Mouse (Mus musculus) MEL (cell line): Measurements from ENCODE around the gene Clic1.

Source experiments
- CTCF ChIP-seq, 3 experiments: IDR thresholded peaks in 2 of 3; conservative IDR thresholded peaks in 1 of 3; 2 replicates each; pipeline ENCODE4 v1.5.1; 2011 to 2012; ENCODE audit warnings: low read length in 3 of 3, low read depth in 2 of 3, mild to moderate bottlenecking in 2 of 3, improper control_type of control experiment in 1 of 3, inconsistent platforms in 1 of 3, mixed read lengths in 1 of 3, moderate library complexity in 1 of 3; ENCODE audit not compliant: control insufficient read depth in 1 of 3, insufficient read depth in 1 of 3, poor library complexity in 1 of 3, severe bottlenecking in 1 of 3
- E2F4 ChIP-seq: IDR thresholded peaks from 2 replicates; pipeline ENCODE4 v1.6.1; 2011; ENCODE audit warnings: low read depth, low read length, improper control_type of control experiment, borderline replicate concordance
- EP300 ChIP-seq, 2 experiments: IDR thresholded peaks; 2 replicates each; pipeline ENCODE4 v1.6.1; 2011; ENCODE audit warnings: improper control_type of control experiment in 2 of 2, low read length in 2 of 2, low read depth in 1 of 2, mild to moderate bottlenecking in 1 of 2
- MAFK ChIP-seq: IDR thresholded peaks from 2 replicates; pipeline ENCODE4 v1.6.1; 2011; ENCODE audit warnings: low read depth, mild to moderate bottlenecking, low read length, improper control_type of control experiment, borderline replicate concordance
- NELFE ChIP-seq: IDR thresholded peaks from 2 replicates; pipeline ENCODE4 v1.6.1; 2011; ENCODE audit warnings: low read depth, low read length, improper control_type of control experiment
- NRF1 ChIP-seq: IDR thresholded peaks from 2 replicates; pipeline ENCODE4 v1.6.1; 2014; ENCODE audit warnings: low read depth, mild to moderate bottlenecking, inconsistent platforms, low read length, improper control_type of control experiment, moderate library complexity; ENCODE audit not compliant: poor library complexity, insufficient read depth, severe bottlenecking
- POLR2A ChIP-seq, 2 experiments: IDR thresholded peaks; 2 replicates each; pipeline ENCODE4 v1.6.1; 2011 to 2012; ENCODE audit warnings: low read length in 2 of 2, mild to moderate bottlenecking in 2 of 2, control low read depth in 1 of 2, improper control_type of control experiment in 1 of 2, low read depth in 1 of 2, moderate library complexity in 1 of 2; ENCODE audit not compliant: control insufficient read depth in 1 of 2, insufficient read depth in 1 of 2, poor library complexity in 1 of 2
- RCOR1 ChIP-seq: IDR thresholded peaks from 2 replicates; pipeline ENCODE4 v1.6.1; 2012; ENCODE audit warnings: low read depth, mild to moderate bottlenecking, inconsistent platforms, low read length, improper control_type of control experiment
- UBTF ChIP-seq: IDR thresholded peaks from 2 replicates; pipeline ENCODE4 v1.6.1; 2012; ENCODE audit warnings: low read depth, mild to moderate bottlenecking, inconsistent platforms, low read length, improper control_type of control experiment, moderate library complexity, borderline replicate concordance; ENCODE audit not compliant: insufficient read depth
- ZMIZ1 ChIP-seq: IDR thresholded peaks from 2 replicates; pipeline ENCODE4 v1.6.1; 2012; ENCODE audit warnings: low read depth, mild to moderate bottlenecking, inconsistent platforms, low read length, improper control_type of control experiment, moderate library complexity

GRCm38 (mm10) chr17:35083929-35084497, 34.2 kb downstream of the Clic1 start:
- TF ChIP-seq CTCF (IDR thresholded peaks at IDR 0.05 in 2 of 3, conservative IDR thresholded peaks at IDR 0.05 in 1 of 3; ENCODE audit: control insufficient read depth in 1 of 3, insufficient read depth in 1 of 3, low read depth in 2 of 3, low read length in 3 of 3, poor library complexity in 1 of 3, severe bottlenecking in 1 of 3) (no peak), UBTF (no peak), RCOR1 (0 out of 2 replicates have a peak, but pooled peaks have one; percentile 9), NRF1 (no peak), MAFK (no peak), EP300 (IDR thresholded peaks at IDR 0.05; ENCODE audit: low read depth in 1 of 2, low read length in 2 of 2) (peak; percentile 58 to 61), NELFE (no peak), POLR2A (IDR thresholded peaks at IDR 0.05; ENCODE audit: control insufficient read depth in 1 of 2, insufficient read depth in 1 of 2, low read depth in 1 of 2, low read length in 2 of 2, poor library complexity in 1 of 2) (no peak), E2F4 (no peak), ZMIZ1 (no peak)
